Mouse (Mus musculus): Measurements from ENCODE around the gene Ston2.

- TF ChIP-seq CTCF (IDR thresholded peaks at IDR 0.05; ENCODE audit: control insufficient read depth, insufficient read depth, low read length), result no peak
- TF ChIP-seq POLR2A (IDR thresholded peaks at IDR 0.05; ENCODE audit: borderline replicate concordance, control insufficient read depth, low read depth, low read length), result no peak
Observed at GRCm38 (mm10) chr12:91802586-91803206, 14.5 kb upstream of the Ston2 start.

All from bone marrow, adult 2 months (tissue).